Mouse (Mus musculus) retina, postnatal 7 days (tissue): ENCODE measurements around the gene Apol9b.
"Not testable (repeated sequence)": the region's sequence is repeated elsewhere in the genome, so short reads cannot be mapped to it uniquely, and the experiment has no call there.

Experiments
- DNase-seq: peaks from one replicate; pipeline ENCODE4 v3.0.0-alpha.2; 2012; ENCODE audit warnings: low read depth, low spot score

The Apol9b gene

GRCm38 (mm10) chr15:77728739-77729138 is at the start of gene Apol9b:
Gene Apol9b, plus strand, starts transcription at chr15:77729039.
- not testable (repeated sequence) for DNase-seq

- not testable (repeated sequence) for DNase-seq
These were observed 44.9 kb upstream of the Apol9b start for GRCm38 (mm10) chr15:77683944-77684343.

GRCm38 (mm10) chr15:77691532-77692311 is 37.1 kb upstream of the Apol9b start:
- DNase-seq = not testable (repeated sequence)

DNA sequence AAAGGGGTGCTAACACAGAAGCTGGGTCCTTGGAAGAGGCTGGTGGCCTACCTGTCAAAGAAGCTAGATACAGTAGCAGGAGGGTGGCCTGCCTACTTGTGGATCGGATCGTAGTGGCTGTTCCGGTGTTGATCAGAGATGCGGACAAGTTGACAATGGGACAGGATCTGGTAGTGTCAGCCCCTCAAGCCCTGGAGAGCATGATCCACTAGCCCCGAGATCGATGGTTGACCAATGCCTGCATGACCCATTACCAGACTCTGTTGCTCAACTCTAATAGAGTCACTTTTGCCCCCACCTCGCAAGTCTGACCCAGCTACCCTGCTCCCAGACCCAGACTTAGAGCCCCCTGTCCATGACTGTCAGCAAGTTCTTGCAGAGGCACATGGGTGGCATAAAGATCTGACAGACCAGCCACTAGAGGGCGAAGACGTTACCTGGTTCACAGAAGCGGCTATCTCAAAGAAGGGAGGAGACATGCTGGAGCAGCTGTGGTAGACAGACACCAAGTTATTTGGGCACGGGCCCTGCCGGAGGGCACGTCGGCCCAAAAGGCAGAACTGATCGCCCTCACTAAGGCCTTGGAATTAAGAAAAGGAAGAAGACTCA is 34.0 kb upstream of the Apol9b start:
- DNase-seq = not testable (repeated sequence)

GRCm38 (mm10) chr15:77698656-77699055 is 30.2 kb upstream of the Apol9b start, which contains the start of gene Apol7e:
Gene Apol7e, plus strand, starts transcription at chr15:77698857.
- DNase-seq = not testable (repeated sequence)

GRCm38 (mm10) chr15:77705306-77705705 is 23.5 kb upstream of the Apol9b start:
- DNase-seq = not testable (repeated sequence)

DNA sequence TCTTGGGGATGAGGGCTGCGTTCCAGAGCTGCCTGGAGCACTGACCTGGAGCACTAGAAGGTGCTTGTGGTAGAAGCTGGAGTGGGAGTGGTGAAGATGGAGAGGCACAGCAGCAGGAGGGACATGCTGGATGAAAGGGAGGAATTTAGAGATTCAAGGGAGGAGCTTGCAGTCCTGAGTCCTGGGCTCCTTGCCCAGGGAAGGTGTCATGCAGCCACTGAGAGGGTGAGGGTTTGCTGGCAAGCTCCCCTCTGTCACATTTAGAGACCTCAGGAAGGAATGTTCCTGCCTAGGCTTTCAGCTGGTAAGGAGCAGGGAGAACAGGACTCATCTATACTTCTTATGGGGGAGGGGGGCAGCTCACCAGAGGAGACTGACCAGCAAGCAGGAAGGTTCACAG is 19.9 kb upstream of the Apol9b start:
- not testable (repeated sequence) for DNase-seq

GRCm38 (mm10) chr15:77718240-77718639 is 10.6 kb upstream of the Apol9b start:
- not testable (repeated sequence) for DNase-seq

DNA sequence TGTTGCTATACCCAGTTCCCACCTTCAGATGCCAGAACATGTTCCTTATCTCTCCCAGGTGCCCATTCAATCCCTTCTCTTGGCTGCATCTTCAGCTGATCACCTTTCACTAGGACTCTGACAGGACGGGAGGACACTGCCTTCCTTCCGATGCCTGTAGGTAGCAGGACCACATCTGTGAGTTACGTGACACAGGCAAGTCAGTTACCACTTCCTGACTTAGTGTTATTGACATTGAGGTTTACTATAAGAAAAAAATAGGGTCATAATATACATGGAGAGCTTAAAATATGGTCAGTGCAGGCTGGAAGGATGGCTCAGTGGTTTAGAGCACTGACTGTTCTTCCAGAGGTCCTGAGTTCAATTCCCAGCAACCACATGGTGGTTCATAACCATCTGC is 7.3 kb upstream of the Apol9b start:
- not testable (repeated sequence) for DNase-seq

GRCm38 (mm10) chr15:77724208-77724911 is 4.5 kb upstream of the Apol9b start:
- DNase-seq = not testable (repeated sequence)

DNA sequence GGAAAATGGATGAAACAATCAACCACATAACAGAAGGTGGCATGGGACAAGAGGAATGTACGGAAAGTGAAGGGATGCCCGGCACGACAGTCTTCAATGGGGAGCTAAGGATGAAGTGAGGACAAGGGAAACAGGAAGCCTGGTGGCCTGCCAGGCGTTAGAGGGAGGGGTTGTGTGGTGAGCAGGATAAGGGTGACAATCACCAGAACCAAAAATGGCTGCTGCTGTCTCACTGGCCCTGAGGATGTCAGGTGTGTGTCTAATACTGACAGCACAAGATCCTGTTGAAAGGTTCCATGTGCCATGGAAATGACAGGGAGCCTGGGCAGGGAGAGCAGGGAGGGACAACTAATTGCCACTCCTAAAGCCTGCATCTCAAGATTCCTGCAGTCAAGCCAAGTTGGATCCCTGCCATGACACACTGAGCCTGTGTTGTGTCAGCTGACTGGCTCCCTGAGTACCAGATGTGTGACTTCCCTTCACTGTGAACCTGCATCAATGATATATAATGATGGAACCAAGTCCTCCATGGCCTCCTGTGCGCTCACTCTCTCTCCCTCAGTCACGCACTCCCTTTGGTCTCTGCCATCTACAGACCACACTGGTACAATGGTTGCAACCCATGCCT is 3.3 kb upstream of the Apol9b start:
- DNase-seq = not testable (repeated sequence)

GRCm38 (mm10) chr15:77727139-77727538 is 1.7 kb upstream of the Apol9b start:
- DNase-seq = not testable (repeated sequence)

DNA sequence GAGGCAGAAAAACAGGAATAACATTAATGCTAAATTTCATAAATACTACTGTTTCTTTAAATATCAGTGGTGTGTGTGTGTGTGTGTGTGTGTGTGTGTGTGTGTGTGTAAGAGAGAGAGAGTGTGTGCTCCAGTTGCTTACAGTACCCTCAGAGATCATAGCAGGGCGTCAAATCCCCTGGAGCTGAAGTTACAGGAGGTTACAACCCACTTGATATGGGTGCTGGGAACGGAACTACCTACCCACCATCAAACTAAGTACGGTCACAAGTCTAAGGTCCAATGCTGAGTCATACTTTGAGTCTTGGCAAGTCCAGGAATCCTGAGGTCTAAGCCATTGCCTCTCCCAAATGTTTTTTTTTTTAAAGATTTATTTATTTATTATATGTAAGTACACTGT is 1.1 kb upstream of the Apol9b start:
- DNase-seq = not testable (repeated sequence)

GRCm38 (mm10) chr15:77731605-77732004 is 2.8 kb downstream of the Apol9b start:
- no peak for DNase-seq

DNA sequence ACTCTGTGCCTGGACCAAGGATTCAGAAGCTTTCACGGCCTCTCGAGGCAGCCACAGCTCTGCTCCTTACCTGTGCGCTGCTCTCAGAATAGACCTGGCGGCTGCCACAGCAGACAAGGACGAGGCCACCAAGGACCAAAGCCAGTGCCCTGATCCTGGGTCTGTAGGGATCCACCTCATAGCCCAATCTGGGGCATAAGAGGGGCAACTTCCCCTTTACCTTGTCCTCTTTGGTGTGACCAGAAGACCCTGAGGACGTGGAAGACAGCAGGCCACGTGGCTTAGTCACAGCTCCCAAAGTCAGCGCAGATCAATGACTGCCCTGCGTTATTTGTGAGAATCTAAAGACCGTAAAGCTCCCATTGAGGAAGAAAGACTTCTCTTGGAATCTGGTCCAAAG is 4.0 kb downstream of the Apol9b start:
- not testable (repeated sequence) for DNase-seq

DNA sequence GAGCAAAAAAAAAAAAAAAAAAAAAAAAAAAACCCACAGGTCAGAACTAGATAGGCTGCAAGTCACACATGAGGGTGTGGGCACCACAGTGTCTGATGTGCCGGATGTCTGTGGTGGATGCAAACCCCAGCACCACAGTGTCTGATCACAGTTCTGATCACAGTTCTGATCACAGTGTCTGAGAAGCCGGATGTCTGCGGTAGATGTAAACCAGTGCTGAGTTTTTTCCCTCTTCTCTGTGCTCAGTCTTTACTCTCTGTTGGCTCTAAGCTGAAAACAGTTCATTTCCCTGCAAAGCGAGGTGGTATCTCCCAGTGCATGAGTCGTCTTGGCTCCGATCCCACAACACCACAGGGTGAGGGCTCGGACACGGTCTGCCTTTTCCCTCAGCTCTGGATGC is 4.5 kb downstream of the Apol9b start:
- not testable (repeated sequence) for DNase-seq

DNA sequence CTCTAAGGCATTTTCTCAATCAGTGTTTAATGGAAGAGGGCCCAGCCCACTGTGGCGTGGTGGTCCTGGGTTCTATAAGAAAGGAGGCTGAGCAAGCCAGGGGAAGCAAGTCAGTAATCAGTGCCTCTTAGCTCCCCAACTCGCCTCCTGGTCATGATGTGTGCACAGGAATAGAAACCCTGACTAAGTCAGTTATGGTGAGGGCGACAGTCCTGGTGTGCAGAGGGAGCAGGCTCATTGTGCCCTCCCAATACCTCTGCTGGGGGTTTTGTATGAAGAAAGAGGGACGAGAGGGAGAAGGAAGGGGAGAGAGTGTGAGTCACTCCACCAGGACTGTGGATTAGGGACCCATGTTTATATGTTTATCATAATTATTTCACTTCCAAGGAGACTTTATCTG is 5.1 kb downstream of the Apol9b start:
- not testable (repeated sequence) for DNase-seq

DNA sequence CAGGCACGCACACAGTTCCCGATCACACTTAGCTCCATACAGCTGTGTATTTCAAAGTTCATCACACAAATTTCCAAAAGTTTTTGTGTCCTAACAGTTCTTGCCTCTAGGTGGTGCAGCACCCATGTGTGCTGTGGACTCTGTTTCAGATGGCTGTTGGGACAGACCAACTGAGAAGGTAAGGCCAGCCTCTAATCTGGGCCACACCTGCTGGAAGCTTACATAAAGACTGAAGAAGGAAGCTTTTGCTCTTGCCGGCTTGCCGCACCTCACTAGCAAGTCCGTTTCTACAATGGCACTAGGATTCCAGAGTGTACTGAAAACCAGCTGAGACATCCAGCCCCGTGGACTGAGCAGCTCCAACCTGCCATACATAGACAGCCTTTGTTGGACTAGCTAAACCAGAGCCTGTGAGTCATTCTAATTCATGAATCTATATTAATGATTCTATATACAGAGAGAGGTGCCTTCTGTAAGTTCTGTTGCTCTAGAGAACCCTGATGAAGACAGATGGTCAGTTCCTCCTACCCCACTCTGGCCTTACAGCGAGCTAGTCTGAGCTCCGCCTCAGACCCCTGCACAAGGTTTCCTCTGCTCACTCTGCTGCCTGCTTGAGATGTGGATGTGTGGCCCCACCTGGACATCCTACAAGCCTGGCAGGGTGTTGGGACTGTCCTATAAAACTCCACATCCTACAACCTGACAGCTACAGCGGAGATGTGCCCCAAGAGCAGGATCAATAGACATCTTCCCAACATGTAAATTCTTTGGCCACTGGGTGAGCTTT is 11.9 kb downstream of the Apol9b start:
- no peak for DNase-seq

GRCm38 (mm10) chr15:77741556-77741955 is 12.7 kb downstream of the Apol9b start:
- not testable (repeated sequence) for DNase-seq

DNA sequence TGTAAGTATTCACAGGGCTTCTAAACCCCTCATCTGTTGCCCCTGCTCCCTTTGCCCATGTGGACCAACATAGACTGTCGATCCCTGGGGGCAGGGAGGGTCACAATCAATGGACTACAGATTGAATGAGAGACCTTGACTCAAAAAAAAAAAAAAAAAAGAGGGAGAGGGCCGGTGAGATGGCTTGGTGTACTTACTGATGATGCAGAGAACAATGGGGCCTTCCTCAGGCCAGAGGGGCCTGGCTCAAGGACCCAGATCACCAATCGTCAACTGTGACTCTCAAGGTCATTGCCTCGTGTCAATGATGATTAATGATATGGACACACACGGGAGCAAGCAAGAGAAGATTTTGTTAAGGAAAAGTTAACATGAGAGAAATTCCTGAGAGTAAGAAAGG is 15.8 kb downstream of the Apol9b start:
- no peak for DNase-seq

- DNase-seq = no peak
These were observed 16.2 kb downstream of the Apol9b start for GRCm38 (mm10) chr15:77745081-77745480.
